Mouse (Mus musculus): ENCODE data around the gene Wfdc1.

GRCm38 (mm10) chr8:119639798-119640197 is 26.4 kb upstream of the Wfdc1 start:
- TF ChIP-seq POLR2A (IDR thresholded peaks at IDR 0.05; ENCODE audit: control insufficient read depth, low read depth, low read length), result no peak
- TF ChIP-seq CTCF (IDR thresholded peaks at IDR 0.05; ENCODE audit: control insufficient read depth, insufficient read depth, insufficient replicate concordance, low read depth, low read length), result no peak
